Mouse (Mus musculus) heart, postnatal 0 days (tissue): ENCODE measurements around the gene Slc30a5. TPM values are rescaled to one million over a fixed set of nuclear protein-coding genes. Genes with fewer than 3 reads are reported as not detected.
A peak's percentile ranks its signal among the peaks of the same experiment; 100 is the strongest.
"Not testable (repeated sequence)": the region's sequence is repeated elsewhere in the genome, so short reads cannot be mapped to it uniquely, and the experiment has no call there.

Source experiments
- ATAC-seq: fragments of 200-750 bp; cut with Nextera tagmentation; 2 replicates; pipeline ENCODE4 v1.8.0; 2017; ENCODE audit warnings: low read depth, moderate number of reproducible peaks, moderate library complexity; ENCODE audit not compliant: insufficient read depth
- DNase-seq: peaks from one replicate; pipeline ENCODE4 v3.0.0-alpha.2; 2016; ENCODE audit warnings: low spot score
- H3K27ac ChIP-seq: fragments of 300-500 bp; sonication (generic); 2 replicates; pipeline ENCODE4 v1.5.1; 2014; ENCODE audit warnings: low read depth, mild to moderate bottlenecking
- H3K27me3 ChIP-seq: fragments of 300-500 bp; sonication (generic); 2 replicates; pipeline ENCODE4 v1.6.1; 2014; ENCODE audit warnings: low read length, mixed read lengths; ENCODE audit not compliant: control insufficient read depth, insufficient read depth
- H3K36me3 ChIP-seq: fragments of 300-500 bp; sonication (generic); replicated peaks from 2 replicates; pipeline ENCODE4 v1.6.1; 2014; ENCODE audit warnings: low read length, mixed read lengths; ENCODE audit not compliant: control insufficient read depth, insufficient read depth
- H3K4me1 ChIP-seq: fragments of 300-500 bp; sonication (generic); 2 replicates; pipeline ENCODE4 v1.6.1; 2014; ENCODE audit warnings: antibody characterized with exemption; ENCODE audit not compliant: control insufficient read depth, insufficient read depth
- H3K4me2 ChIP-seq: fragments of 300-500 bp; sonication (generic); 2 replicates; pipeline ENCODE4 v1.6.1; 2014; ENCODE audit warnings: low read depth, mild to moderate bottlenecking, low read length, moderate library complexity
- H3K4me3 ChIP-seq: fragments of 300-500 bp; sonication (generic); 2 replicates; pipeline ENCODE4 v1.5.1; 2014; ENCODE audit warnings: low read depth, low read length
- H3K9ac ChIP-seq: fragments of 300-500 bp; sonication (generic); replicated peaks from 2 replicates; pipeline ENCODE4 v1.6.1; 2014; ENCODE audit warnings: low read depth, low read length, mixed read lengths
- H3K9me3 ChIP-seq: fragments of 300-500 bp; sonication (generic); replicated peaks from 2 replicates; pipeline ENCODE4 v1.6.1; 2016; ENCODE audit warnings: low read length; ENCODE audit not compliant: control insufficient read depth
- CTCF ChIP-seq: IDR thresholded peaks from 2 replicates; pipeline ENCODE4 v1.5.1; 2016; ENCODE audit warnings: antibody characterized with exemption, control low read depth, low read depth
- EP300 ChIP-seq: IDR thresholded peaks from 2 replicates; pipeline ENCODE4 v1.6.1; 2016; ENCODE audit warnings: antibody characterized with exemption, low read depth
- WGBS: fragments of 180-500 bp; shearing (Covaris S2); extraction: QIAGEN DNeasy Blood & Tissue Kit; methylation state at CpG from one replicate; pipeline ENCODE4 v1.1.7; 2014; 5-methylcytosine and 5-hydroxymethylcytosine counted together
- polyA plus RNA-seq: library from polyadenylated mRNA; unstranded; fragments of >200 nt; fragmentation: Nextera tagmentation; extraction: Ambion mirVana; gene quantifications from 2 replicates; pipeline ENCODE4 v1.2.1, GENCODE M21; 2015
- total RNA-seq: library from RNA; depleted of rRNA; stranded (reverse); fragments of >200 nt; gene quantifications from 2 replicates; pipeline ENCODE4 v1.2.3, GENCODE M21; 2014; ENCODE audit warnings: low replicate concordance

Slc30a5 gene
- total and polyA plus RNA-seq, 2 experiments from 2014 or later = 21.1 to 46.0 TPM

- no peak for TF ChIP-seq CTCF
- no peak for TF ChIP-seq EP300
- no peaks in the 10 kb centered on the region for H3K4me1 ChIP-seq
- no peak overlapping the region for H3K4me3 ChIP-seq
- no peak overlapping the region for H3K9ac ChIP-seq
- no peak overlapping the region for H3K4me2 ChIP-seq
- 82% methylated on average over 6 of the region's 6 CpGs for WGBS
- DNase-seq = no peak
- no peaks in the 10 kb centered on the region for H3K9me3 ChIP-seq
- no peak for ATAC-seq
- H3K27me3 ChIP-seq = no peaks in the 10 kb centered on the region
- peaks cover 17% of the 10 kb centered on the region; the same call in 1 of the 2 replicates for H3K36me3 ChIP-seq
- H3K27ac ChIP-seq = no peak overlapping the region
Measured at GRCm38 (mm10) chr13:100797171-100797570, 36.1 kb downstream of the Slc30a5 start.

GRCm38 (mm10) chr13:100789083-100789482 is 44.1 kb downstream of the Slc30a5 start:
- Histone ChIP-seq H3K9me3 (0 out of 2 replicates have a peak, but pooled peaks cover 4% of the 10 kb centered on the region), H3K4me1 (peaks cover 12% of the 10 kb centered on the region; the same call in 1 of the 2 replicates), H3K27ac (no peak overlapping the region), H3K4me2 (no peak overlapping the region), H3K27me3 (no peaks in the 10 kb centered on the region), H3K36me3 (no peaks in the 10 kb centered on the region), H3K4me3 (no peak overlapping the region), H3K9ac (no peak overlapping the region)
- WGBS = 85% methylated on average over 3 of the region's 3 CpGs
- ATAC-seq (no peak), DNase-seq (no peak)
- no peak for TF ChIP-seq CTCF
- no peak for TF ChIP-seq EP300

- H3K4me2 ChIP-seq, H3K9me3 ChIP-seq, H3K36me3 ChIP-seq, H3K27ac ChIP-seq, H3K4me3 ChIP-seq, H3K9ac ChIP-seq, H3K27me3 ChIP-seq, DNase-seq, ATAC-seq: not testable (repeated sequence)
- WGBS = 95% methylated on average over 11 of the region's 14 CpGs
- peaks cover 14% of the 10 kb centered on the region; the same call in 1 of the 2 replicates for H3K4me1 ChIP-seq
Measured at GRCm38 (mm10) chr13:100788057-100788456, 45.2 kb downstream of the Slc30a5 start.

- Histone ChIP-seq H3K4me2 (no peak overlapping the region), H3K4me1 (peaks cover 14% of the 10 kb centered on the region; the same call in 1 of the 2 replicates), H3K4me3 (no peak overlapping the region), H3K36me3 (peaks cover 5% of the 10 kb centered on the region), H3K27me3 (no peaks in the 10 kb centered on the region), H3K9me3 (0 out of 2 replicates have a peak, but pooled peaks cover 4% of the 10 kb centered on the region), H3K27ac (no peak overlapping the region), H3K9ac (no peak overlapping the region)
- ATAC-seq (no peak), DNase-seq (no peak)
- WGBS = 81% methylated on average over 6 of the region's 6 CpGs
- TF ChIP-seq EP300 = no peak
- no peak for TF ChIP-seq CTCF
Measured at GRCm38 (mm10) chr13:100787316-100788010, 45.8 kb downstream of the Slc30a5 start.

- WGBS = under 1% methylated on average over 35 of the region's 35 CpGs
Measured at GRCm38 (mm10) chr13:100786414-100786867, 46.8 kb downstream of the Slc30a5 start, which contains the start of gene Ccnb1. Gene Ccnb1, minus strand, starts transcription at chr13:100786570.

More at GRCm38 (mm10) chr13:100786414-100786867, 46.8 kb downstream of the Slc30a5 start, which contains the start of gene Ccnb1:
- Histone ChIP-seq H3K9ac (peak within 1 kb of the TSS; percentile 68), H3K27ac (peak within 1 kb of the TSS; percentile 32; the same call in 1 of the 2 replicates), H3K4me3 (peak within 1 kb of the TSS; percentile 74), H3K4me1 (peaks cover 14% of the 10 kb centered on the region; the same call in 1 of the 2 replicates), H3K27me3 (no peaks in the 10 kb centered on the region), H3K36me3 (peaks cover 12% of the 10 kb centered on the region), H3K4me2 (peak within 1 kb of the TSS; percentile 89), H3K9me3 (no peaks in the 10 kb centered on the region)
- TF ChIP-seq EP300 = no peak
- peak; percentile 37 for TF ChIP-seq CTCF
- ATAC-seq = peak; percentile 98
- peak; percentile 96 for DNase-seq
